Comparison of ENCODE assay signal across 12 mouse cellular contexts in genomic region chr14:20162686-20163085, GRCm38 (mm10). TPM values are rescaled to one million over a fixed set of nuclear protein-coding genes. Genes with fewer than 3 reads are reported as not detected.
DNase-seq lines count a peak whose midpoint lies in the region; ATAC-seq and TF ChIP-seq lines count a peak whose summit lies in the region.
"Had no signal": no experiment of that assay in that cellular context is flagged by ENCODE, and none has a peak within 500 bp of the region (broad histone marks: within the 10 kb centered on the region; RNA-seq: fewer than 3 reads in every experiment).

No protein-coding gene starts in this region.

- peaks cover 71% of the 10 kb centered on the region for H3K4me1 ChIP-seq in forebrain, embryonic 10.5 days
- H3K4me1 ChIP-seq in forebrain, embryonic 13.5 days, result peaks cover 28% of the 10 kb centered on the region
- H3K4me1 ChIP-seq: hindbrain, embryonic 15.5 days had no signal

- H3K9me3 ChIP-seq in forebrain, embryonic 10.5 days, result no peaks in the 10 kb centered on the region
- no peaks in the 10 kb centered on the region for H3K9me3 ChIP-seq in forebrain, embryonic 13.5 days (replicated peaks)
- H3K9me3 ChIP-seq: hindbrain, embryonic 15.5 days; limb, embryonic 15.5 days; stomach, embryonic 15.5 days had no signal

- WGBS in forebrain, embryonic 10.5 days, result 89% methylated on average over 6 of the region's 6 CpGs
- WGBS in forebrain, embryonic 13.5 days, result 91% methylated on average over 6 of the region's 6 CpGs

- H3K79me2 ChIP-seq in myocyte (ENCODE audit: control insufficient read depth, insufficient read depth), result peaks cover 26% of the 10 kb centered on the region

- TF ChIP-seq POLR2A in myocyte (IDR thresholded peaks at IDR 0.05; ENCODE audit: insufficient read length, low read depth), result no peak

- intact Hi-C loops in gastrocnemius, postnatal 36 days (cut with DNase I), result no loop called here

- DNase-seq in forebrain, embryonic 10.5 days (ENCODE audit: extremely low spot score, low spot score), result no peak
- peak; percentile 80 for DNase-seq in kidney, adult 9 months
- DNase-seq in kidney, postnatal 4 days, result no peak
- DNase-seq in gastrocnemius, postnatal 36 days, result peak; percentile 22 to 29
- DNase-seq in retina, postnatal 1 day, result no peak
- DNase-seq in layer of hippocampus, postnatal 36 days, result no peak

- no peaks in the 10 kb centered on the region for H3K27me3 ChIP-seq in forebrain, embryonic 10.5 days (ENCODE audit: poor library complexity, severe bottlenecking)
- no peaks in the 10 kb centered on the region for H3K27me3 ChIP-seq in forebrain, embryonic 13.5 days
- H3K27me3 ChIP-seq in myocyte (ENCODE audit: control insufficient read depth, insufficient read depth, insufficient read length), result no peaks in the 10 kb centered on the region
- H3K27me3 ChIP-seq: hindbrain, embryonic 15.5 days; limb, embryonic 15.5 days; stomach, embryonic 15.5 days had no signal

- ATAC-seq in forebrain, embryonic 13.5 days, result no peak

- H3K36me3 ChIP-seq in forebrain, embryonic 10.5 days (replicated peaks), result peaks cover 42% of the 10 kb centered on the region
- no peaks in the 10 kb centered on the region for H3K36me3 ChIP-seq in forebrain, embryonic 13.5 days (ENCODE audit: poor library complexity, severe bottlenecking)
- no peaks in the 10 kb centered on the region for H3K36me3 ChIP-seq in myocyte (ENCODE audit: control insufficient read depth, insufficient read depth)
- H3K36me3 ChIP-seq: hindbrain, embryonic 15.5 days; limb, embryonic 15.5 days; stomach, embryonic 15.5 days had no signal

- H3K4me3 ChIP-seq in forebrain, embryonic 10.5 days, result no peak overlapping the region
- no peak overlapping the region for H3K4me3 ChIP-seq in forebrain, embryonic 13.5 days
- H3K4me3 ChIP-seq in myocyte, result no peak overlapping the region
- H3K4me3 ChIP-seq: hindbrain, embryonic 15.5 days; limb, embryonic 15.5 days; stomach, embryonic 15.5 days had no signal

- H3K9ac ChIP-seq in forebrain, embryonic 13.5 days, result no peak overlapping the region
- H3K9ac ChIP-seq: hindbrain, embryonic 15.5 days; limb, embryonic 15.5 days; stomach, embryonic 15.5 days had no signal

- peak overlapping the region; percentile 60; the same call in 1 of the 2 replicates for H3K27ac ChIP-seq in forebrain, embryonic 10.5 days
- no peak overlapping the region for H3K27ac ChIP-seq in forebrain, embryonic 13.5 days
- H3K27ac ChIP-seq: hindbrain, embryonic 15.5 days; limb, embryonic 15.5 days had no signal

- H3ac ChIP-seq in myocyte (ENCODE audit: control insufficient read depth, insufficient read length), result no peak overlapping the region

- H3K4me2 ChIP-seq in forebrain, embryonic 13.5 days, result no peak overlapping the region
- H3K4me2 ChIP-seq in myocyte (ENCODE audit: low read depth), result peak overlapping the region; percentile 44
- H3K4me2 ChIP-seq: hindbrain, embryonic 15.5 days; limb, embryonic 15.5 days; midbrain, embryonic 11.5 days; stomach, embryonic 15.5 days had no signal

TF ChIP-seq in myocyte, 11 proteins besides CTCF, POLR2A, EP300 and RAD21:
- TF ChIP-seq MYOG (IDR thresholded peaks at IDR 0.05; ENCODE audit: control insufficient read depth in 1 of 3, insufficient read depth in 1 of 3, insufficient read length in 2 of 3, low read depth in 2 of 3) (no peak), TCF3 (IDR thresholded peaks at IDR 0.05; ENCODE audit: insufficient read length, low read depth) (no peak), CEBPB (IDR thresholded peaks at IDR 0.05; ENCODE audit: insufficient read depth, poor library complexity, severe bottlenecking) (no peak), MAX (IDR thresholded peaks at IDR 0.05; ENCODE audit: low read depth) (no peak), SRF (IDR thresholded peaks at IDR 0.05; ENCODE audit: control insufficient read depth, insufficient read length, low read depth) (no peak), REST (IDR thresholded peaks at IDR 0.05; ENCODE audit: insufficient read depth, insufficient read length) (no peak), E2F4 (IDR thresholded peaks at IDR 0.05; ENCODE audit: insufficient read depth) (no peak), USF1 (IDR thresholded peaks at IDR 0.05; ENCODE audit: low read depth) (no peak), MYOD1 (IDR thresholded peaks at IDR 0.05; ENCODE audit: control insufficient read depth in 1 of 3, insufficient read length in 2 of 3, low read depth in 2 of 3) (no peak)

RNA-seq across cellular contexts. Expression of gene Kcnk5, which starts 18.9 kb away (rescaled TPM):
- polyA plus RNA-seq in forebrain, embryonic 10.5 days (2016; fragmentation: Nextera tagmentation; extraction: Ambion mirVana), result 16.1 and 16.8 TPM in 2 replicates
- polyA plus RNA-seq in forebrain, embryonic 13.5 days (2015; fragmentation: Nextera tagmentation; extraction: Ambion mirVana), result 7.3 and 9.0 TPM in 2 replicates
- under 1 TPM; 0.61 to 0.91 TPM for total RNA-seq in gastrocnemius, postnatal 36 days (2021)
- polyA plus RNA-seq in myocyte (2012; fragmentation: generic; extraction: Trizol), result 7.2 TPM
- total RNA-seq in layer of hippocampus, postnatal 36 days (2021), result under 1 TPM; 0.25 to 0.38 TPM

RNA-seq across cellular contexts. Expression of gene Saysd1, which starts 24.4 kb away (rescaled TPM):
- polyA plus RNA-seq in forebrain, embryonic 10.5 days (2016; fragmentation: Nextera tagmentation; extraction: Ambion mirVana), result 10.9 and 11.9 TPM in 2 replicates
- polyA plus RNA-seq in forebrain, embryonic 13.5 days (2015; fragmentation: Nextera tagmentation; extraction: Ambion mirVana), result 13.6 and 14.0 TPM in 2 replicates
- total RNA-seq in gastrocnemius, postnatal 36 days (2021), result 1 to 10 TPM; 2.5 to 2.7 TPM
- polyA plus RNA-seq in myocyte (2012; fragmentation: generic; extraction: Trizol), result 10.5 TPM
- 1 to 10 TPM; 6.0 to 6.2 TPM for total RNA-seq in layer of hippocampus, postnatal 36 days (2021)

Comparison
In these comparisons a context has a peak if more than half of its experiments do, and no peak if none do; other contexts are left out.
1. DNase-seq: peak in kidney, adult 9 months (single experiment) and gastrocnemius, postnatal 36 days (2 of 2); none in forebrain, embryonic 10.5 days (single experiment), kidney, postnatal 4 days (0 of 2), retina, postnatal 1 day (single experiment) and layer of hippocampus, postnatal 36 days (0 of 2).